Mouse (Mus musculus) ES-E14 (cell line): ENCODE results near the gene Fam3c. TPM values are rescaled to one million over a fixed set of nuclear protein-coding genes. Genes with fewer than 3 reads are reported as not detected.

Source experiments
- DNase-seq: peaks from one replicate; pipeline ENCODE4 v3.0.0-alpha.2; 2013; ENCODE audit warnings: low read depth, low spot score
- H3K27ac ChIP-seq: 2 replicates; pipeline ENCODE4 v1.5.1; 2012; ENCODE audit warnings: low read depth, mild to moderate bottlenecking, low read length, moderate library complexity, mixed read lengths; ENCODE audit not compliant: poor library complexity, insufficient read depth, severe bottlenecking
- H3K36me3 ChIP-seq: 2 replicates; pipeline ENCODE4 v1.6.1; 2012; ENCODE audit warnings: mild to moderate bottlenecking, low read length, moderate library complexity, mixed read lengths; ENCODE audit not compliant: control insufficient read depth, poor library complexity, insufficient read depth, severe bottlenecking
- H3K4me1 ChIP-seq, 2 experiments: fragments of 150-350 bp in 1 of 2; sonication (generic) in 1 of 2; 2 replicates each; pipeline ENCODE4 v1.6.1; 2012; ENCODE audit warnings: low read length in 2 of 2, mild to moderate bottlenecking in 1 of 2, mixed read lengths in 1 of 2; ENCODE audit not compliant: control insufficient read depth in 2 of 2, insufficient read depth in 2 of 2, poor library complexity in 1 of 2
- H3K4me3 ChIP-seq, 2 experiments: fragments of 150-350 bp in 1 of 2; sonication (generic) in 1 of 2; 2 replicates each; pipeline ENCODE4 v1.5.1; 2012; ENCODE audit warnings: low read length in 2 of 2, low read depth in 1 of 2, mild to moderate bottlenecking in 1 of 2, mixed read lengths in 1 of 2; ENCODE audit not compliant: insufficient read depth in 1 of 2, poor library complexity in 1 of 2, severe bottlenecking in 1 of 2
- H3K9ac ChIP-seq: 2 replicates; pipeline ENCODE4 v1.6.1; 2012; ENCODE audit warnings: low read depth, mild to moderate bottlenecking, low read length, mixed read lengths; ENCODE audit not compliant: poor library complexity, insufficient read depth, severe bottlenecking
- H3K9me3 ChIP-seq: fragments of 150-350 bp; sonication (generic); 2 replicates; pipeline ENCODE4 v1.6.1; 2012; ENCODE audit warnings: low read depth, mild to moderate bottlenecking, low read length; ENCODE audit not compliant: control insufficient read depth, insufficient read depth
- CHD2 ChIP-seq: IDR thresholded peaks from 2 replicates; pipeline ENCODE4 v1.6.1; 2014; ENCODE audit warnings: mild to moderate bottlenecking, low read depth, low read length, inconsistent platforms
- HCFC1 ChIP-seq: IDR thresholded peaks from 2 replicates; pipeline ENCODE4 v1.6.1; 2012; ENCODE audit warnings: low read length, inconsistent platforms, borderline replicate concordance; ENCODE audit not compliant: insufficient read depth
- MAFK ChIP-seq: IDR thresholded peaks from 2 replicates; pipeline ENCODE4 v1.6.1; 2014; ENCODE audit warnings: mild to moderate bottlenecking, low read depth, low read length, inconsistent platforms; ENCODE audit not compliant: insufficient read depth
- ZC3H11A ChIP-seq: IDR thresholded peaks from 2 replicates; pipeline ENCODE4 v1.6.1; 2012; ENCODE audit warnings: low read depth, mild to moderate bottlenecking, inconsistent platforms, low read length, borderline replicate concordance
- ZNF384 ChIP-seq: IDR thresholded peaks from 2 replicates; pipeline ENCODE4 v1.6.1; 2012; ENCODE audit warnings: low read depth, low read length, inconsistent platforms
- in situ Hi-C, 2 experiments: fragments of 600-800 bp; cut with MboI; formaldehyde crosslinking; loops; one replicate each; pipeline ENCODE4 v1.15.1; 2025; ENCODE audit warnings: low sequenced_read_pairs in 2 of 2, inconsistent platforms in 1 of 2; ENCODE audit not compliant: unreplicated experiment in 2 of 2
- total RNA-seq: library from RNA; depleted of rRNA; stranded (reverse); fragments of 300-350 nt; gene quantifications from 2 replicates; pipeline ENCODE4 v1.2.3, GENCODE M21; 2012

The Fam3c gene
- total RNA-seq, 1 experiment: 68.2 TPM

- in situ Hi-C loops: no loop called here
- H3K4me1 ChIP-seq: peaks cover 2 to 6% of the 10 kb centered on the region in 2 experiments; a peak in 1 of 4 replicates
These were observed 67.1 kb downstream of the Fam3c start for GRCm38 (mm10) chr6:22288737-22289460.

GRCm38 (mm10) chr6:22288004-22288736, 67.9 kb downstream of the Fam3c start, which contains the start of gene Wnt16:
Gene Wnt16 (plus strand): TSS chr6:22288227.
- Histone ChIP-seq H3K9ac (no peak within 1 kb of the TSS), H3K9me3 (no peaks in the 10 kb centered on the region), H3K4me3 (peak within 1 kb of the TSS; percentile 44 to 66; a peak in 3 of 4 replicates), H3K36me3 (no peaks in the 10 kb centered on the region), H3K4me1 (peaks cover 2 to 6% of the 10 kb centered on the region in 2 experiments; a peak in 1 of 4 replicates), H3K27ac (no peak within 1 kb of the TSS)
- DNase-seq: peak; percentile 69
- TF ChIP-seq ZC3H11A: no peak
- TF ChIP-seq ZNF384: no peak
- TF ChIP-seq CHD2: no peak
- TF ChIP-seq MAFK: no peak
- no peak for TF ChIP-seq HCFC1
- in situ Hi-C loops: no loop called here

More at GRCm38 (mm10) chr6:22288737-22289460, 67.1 kb downstream of the Fam3c start:
- Histone ChIP-seq H3K36me3 (no peaks in the 10 kb centered on the region), H3K9me3 (no peaks in the 10 kb centered on the region), H3K9ac (no peak overlapping the region), H3K4me3 (peak overlapping the region; percentile 44 to 66; a peak in 3 of 4 replicates), H3K27ac (no peak overlapping the region)
- no peak for DNase-seq
- TF ChIP-seq MAFK: no peak

- in situ Hi-C loops: no loop called here
- no peaks in the 10 kb centered on the region for H3K9me3 ChIP-seq
- TF ChIP-seq CHD2 (no peak), ZC3H11A (no peak), ZNF384 (no peak), HCFC1 (no peak), MAFK (no peak)
- DNase-seq: no peak
- no peak overlapping the region for H3K4me3 ChIP-seq
- no peak overlapping the region for H3K27ac ChIP-seq
- no peaks in the 10 kb centered on the region for H3K4me1 ChIP-seq
- H3K9ac ChIP-seq: no peak overlapping the region
- no peaks in the 10 kb centered on the region for H3K36me3 ChIP-seq
These were observed 73.6 kb downstream of the Fam3c start for GRCm38 (mm10) chr6:22282405-22282804.

GRCm38 (mm10) chr6:22280217-22280861, 75.7 kb downstream of the Fam3c start:
- Histone ChIP-seq H3K27ac (no peak overlapping the region), H3K9me3 (no peaks in the 10 kb centered on the region), H3K9ac (no peak overlapping the region), H3K4me3 (no peak overlapping the region), H3K4me1 (no peaks in the 10 kb centered on the region), H3K36me3 (no peaks in the 10 kb centered on the region)
- no peak for TF ChIP-seq MAFK
- no peak for TF ChIP-seq CHD2
- TF ChIP-seq ZC3H11A: no peak
- no peak for TF ChIP-seq HCFC1
- TF ChIP-seq ZNF384: no peak
- DNase-seq: no peak
- in situ Hi-C loops: no loop called here
